Mouse (Mus musculus): ENCODE measurements around the gene Dhx8. TPM values are rescaled to one million over a fixed set of nuclear protein-coding genes. Genes with fewer than 3 reads are reported as not detected.

Gene Dhx8
- polyA plus RNA-seq, 1 experiment from 2014 or later: 33.5 TPM

- Histone ChIP-seq H3K4me2 (ENCODE audit: low read depth, low read length) (no peak overlapping the region), H3K27me3 (ENCODE audit: control insufficient read depth, insufficient read depth, low read length) (no peaks in the 10 kb centered on the region), H3K36me3 (ENCODE audit: control insufficient read depth, insufficient read depth, low read length) (no peaks in the 10 kb centered on the region), H3K9ac (replicated peaks; ENCODE audit: low read depth, low read length) (no peak overlapping the region), H3K4me3 (ENCODE audit: low read depth, low read length) (no peak overlapping the region), H3K9me3 (ENCODE audit: control insufficient read depth, low read length) (no peaks in the 10 kb centered on the region), H3K4me1 (ENCODE audit: control insufficient read depth, insufficient read depth, low read length) (peaks cover 23% of the 10 kb centered on the region), H3K27ac (ENCODE audit: low read depth, low read length) (no peak overlapping the region)
- WGBS: 58% methylated on average over 7 of the region's 7 CpGs
- ATAC-seq (ENCODE audit: low read depth): no peak
Observed at GRCm38 (mm10) chr11:101699991-101700390, 32.7 kb upstream of the Dhx8 start.

- ATAC-seq (ENCODE audit: low read depth): no peak
- H3K4me1 ChIP-seq (ENCODE audit: control insufficient read depth, insufficient read depth, low read length): peaks cover 19% of the 10 kb centered on the region
- no peak overlapping the region for H3K27ac ChIP-seq (ENCODE audit: low read depth, low read length)
- H3K4me2 ChIP-seq (ENCODE audit: low read depth, low read length): no peak overlapping the region
- no peaks in the 10 kb centered on the region for H3K36me3 ChIP-seq (ENCODE audit: control insufficient read depth, insufficient read depth, low read length)
- WGBS: 35% methylated on average over 12 of the region's 12 CpGs
- H3K9ac ChIP-seq (replicated peaks; ENCODE audit: low read depth, low read length): no peak overlapping the region
- no peaks in the 10 kb centered on the region for H3K9me3 ChIP-seq (ENCODE audit: control insufficient read depth, low read length)
- no peak overlapping the region for H3K4me3 ChIP-seq (ENCODE audit: low read depth, low read length)
- H3K27me3 ChIP-seq (ENCODE audit: control insufficient read depth, insufficient read depth, low read length): no peaks in the 10 kb centered on the region
Observed at GRCm38 (mm10) chr11:101700446-101700845, 32.3 kb upstream of the Dhx8 start.

- 8% methylated on average over 5 of the region's 5 CpGs for WGBS
Observed at GRCm38 (mm10) chr11:101704081-101704480, 28.6 kb upstream of the Dhx8 start.

GRCm38 (mm10) chr11:101706764-101707448, 25.8 kb upstream of the Dhx8 start:
- Histone ChIP-seq H3K4me3 (ENCODE audit: low read depth, low read length) (no peak overlapping the region), H3K27me3 (ENCODE audit: control insufficient read depth, insufficient read depth, low read length) (no peaks in the 10 kb centered on the region), H3K27ac (ENCODE audit: low read depth, low read length) (no peak overlapping the region), H3K9me3 (ENCODE audit: control insufficient read depth, low read length) (no peaks in the 10 kb centered on the region), H3K4me2 (ENCODE audit: low read depth, low read length) (no peak overlapping the region), H3K36me3 (ENCODE audit: control insufficient read depth, insufficient read depth, low read length) (no peaks in the 10 kb centered on the region), H3K9ac (replicated peaks; ENCODE audit: low read depth, low read length) (no peak overlapping the region), H3K4me1 (ENCODE audit: control insufficient read depth, insufficient read depth, low read length) (peaks cover 4% of the 10 kb centered on the region; the same call in 1 of the 2 replicates)
- WGBS: 48% methylated on average over 10 of the region's 10 CpGs
- ATAC-seq (ENCODE audit: low read depth): no peak

More at GRCm38 (mm10) chr11:101704081-101704480, 28.6 kb upstream of the Dhx8 start:
- ATAC-seq (ENCODE audit: low read depth): no peak
- no peak overlapping the region for H3K27ac ChIP-seq (ENCODE audit: low read depth, low read length)
- H3K27me3 ChIP-seq (ENCODE audit: control insufficient read depth, insufficient read depth, low read length): no peaks in the 10 kb centered on the region
- no peaks in the 10 kb centered on the region for H3K36me3 ChIP-seq (ENCODE audit: control insufficient read depth, insufficient read depth, low read length)
- H3K9ac ChIP-seq (replicated peaks; ENCODE audit: low read depth, low read length): no peak overlapping the region
- no peak overlapping the region for H3K4me3 ChIP-seq (ENCODE audit: low read depth, low read length)
- H3K4me1 ChIP-seq (ENCODE audit: control insufficient read depth, insufficient read depth, low read length): peaks cover 4% of the 10 kb centered on the region; the same call in 1 of the 2 replicates
- no peaks in the 10 kb centered on the region for H3K9me3 ChIP-seq (ENCODE audit: control insufficient read depth, low read length)
- H3K4me2 ChIP-seq (ENCODE audit: low read depth, low read length): no peak overlapping the region

GRCm38 (mm10) chr11:101708482-101708881, 24.2 kb upstream of the Dhx8 start:
- Histone ChIP-seq H3K9ac (replicated peaks; ENCODE audit: low read depth, low read length) (no peak overlapping the region), H3K27ac (ENCODE audit: low read depth, low read length) (no peak overlapping the region), H3K36me3 (ENCODE audit: control insufficient read depth, insufficient read depth, low read length) (no peaks in the 10 kb centered on the region), H3K9me3 (ENCODE audit: control insufficient read depth, low read length) (no peaks in the 10 kb centered on the region), H3K4me2 (ENCODE audit: low read depth, low read length) (no peak overlapping the region), H3K4me1 (ENCODE audit: control insufficient read depth, insufficient read depth, low read length) (peaks cover 4% of the 10 kb centered on the region; the same call in 1 of the 2 replicates), H3K4me3 (ENCODE audit: low read depth, low read length) (no peak overlapping the region), H3K27me3 (ENCODE audit: control insufficient read depth, insufficient read depth, low read length) (no peaks in the 10 kb centered on the region)
- no peak for ATAC-seq (ENCODE audit: low read depth)
- WGBS: 43% methylated on average over 5 of the region's 5 CpGs

GRCm38 (mm10) chr11:101712811-101713210, 19.9 kb upstream of the Dhx8 start:
- Histone ChIP-seq H3K9ac (replicated peaks; ENCODE audit: low read depth, low read length) (no peak overlapping the region), H3K4me2 (ENCODE audit: low read depth, low read length) (no peak overlapping the region), H3K27me3 (ENCODE audit: control insufficient read depth, insufficient read depth, low read length) (no peaks in the 10 kb centered on the region), H3K4me3 (ENCODE audit: low read depth, low read length) (no peak overlapping the region), H3K27ac (ENCODE audit: low read depth, low read length) (no peak overlapping the region), H3K36me3 (ENCODE audit: control insufficient read depth, insufficient read depth, low read length) (no peaks in the 10 kb centered on the region), H3K4me1 (ENCODE audit: control insufficient read depth, insufficient read depth, low read length) (no peaks in the 10 kb centered on the region), H3K9me3 (ENCODE audit: control insufficient read depth, low read length) (no peaks in the 10 kb centered on the region)
- 86% methylated on average over 9 of the region's 9 CpGs for WGBS
- no peak for ATAC-seq (ENCODE audit: low read depth)

GRCm38 (mm10) chr11:101714012-101714411, 18.7 kb upstream of the Dhx8 start:
- H3K27me3 ChIP-seq (ENCODE audit: control insufficient read depth, insufficient read depth, low read length): no peaks in the 10 kb centered on the region
- H3K4me3 ChIP-seq (ENCODE audit: low read depth, low read length): no peak overlapping the region
- 27% methylated on average over 7 of the region's 7 CpGs for WGBS
- no peak overlapping the region for H3K27ac ChIP-seq (ENCODE audit: low read depth, low read length)
- H3K4me1 ChIP-seq (ENCODE audit: control insufficient read depth, insufficient read depth, low read length): 0 out of 2 replicates have a peak, but pooled peaks cover 3% of the 10 kb centered on the region
- no peaks in the 10 kb centered on the region for H3K9me3 ChIP-seq (ENCODE audit: control insufficient read depth, low read length)
- H3K9ac ChIP-seq (replicated peaks; ENCODE audit: low read depth, low read length): no peak overlapping the region
- H3K4me2 ChIP-seq (ENCODE audit: low read depth, low read length): no peak overlapping the region
- no peak for ATAC-seq (ENCODE audit: low read depth)
- no peaks in the 10 kb centered on the region for H3K36me3 ChIP-seq (ENCODE audit: control insufficient read depth, insufficient read depth, low read length)

- H3K9me3 ChIP-seq (ENCODE audit: control insufficient read depth, low read length): no peaks in the 10 kb centered on the region
- WGBS: 17% methylated on average over 4 of the region's 4 CpGs
- H3K4me2 ChIP-seq (ENCODE audit: low read depth, low read length): no peak overlapping the region
- H3K36me3 ChIP-seq (ENCODE audit: control insufficient read depth, insufficient read depth, low read length): no peaks in the 10 kb centered on the region
- ATAC-seq (ENCODE audit: low read depth): no peak
- H3K27me3 ChIP-seq (ENCODE audit: control insufficient read depth, insufficient read depth, low read length): no peaks in the 10 kb centered on the region
- no peak overlapping the region for H3K27ac ChIP-seq (ENCODE audit: low read depth, low read length)
- H3K4me1 ChIP-seq (ENCODE audit: control insufficient read depth, insufficient read depth, low read length): 0 out of 2 replicates have a peak, but pooled peaks cover 3% of the 10 kb centered on the region
- peak overlapping the region; percentile 17; the same call in 1 of the 2 replicates for H3K9ac ChIP-seq (replicated peaks; ENCODE audit: low read depth, low read length)
- H3K4me3 ChIP-seq (ENCODE audit: low read depth, low read length): no peak overlapping the region
Observed at GRCm38 (mm10) chr11:101718324-101718723, 14.4 kb upstream of the Dhx8 start.

- H3K36me3 ChIP-seq (ENCODE audit: control insufficient read depth, insufficient read depth, low read length): no peaks in the 10 kb centered on the region
- no peak for ATAC-seq (ENCODE audit: low read depth)
- WGBS: 84% methylated on average over 21 of the region's 21 CpGs
- H3K4me3 ChIP-seq (ENCODE audit: low read depth, low read length): no peak overlapping the region
- no peak overlapping the region for H3K9ac ChIP-seq (replicated peaks; ENCODE audit: low read depth, low read length)
- H3K27ac ChIP-seq (ENCODE audit: low read depth, low read length): no peak overlapping the region
- no peaks in the 10 kb centered on the region for H3K27me3 ChIP-seq (ENCODE audit: control insufficient read depth, insufficient read depth, low read length)
- H3K9me3 ChIP-seq (ENCODE audit: control insufficient read depth, low read length): no peaks in the 10 kb centered on the region
- H3K4me1 ChIP-seq (ENCODE audit: control insufficient read depth, insufficient read depth, low read length): 0 out of 2 replicates have a peak, but pooled peaks cover 3% of the 10 kb centered on the region
- no peak overlapping the region for H3K4me2 ChIP-seq (ENCODE audit: low read depth, low read length)
Observed at GRCm38 (mm10) chr11:101719986-101720520, 12.7 kb upstream of the Dhx8 start.
